Mouse (Mus musculus) ES-CJ7 (cell line): ENCODE results near the gene Phf10.
"Not testable (repeated sequence)": the region's sequence is repeated elsewhere in the genome, so short reads cannot be mapped to it uniquely, and the experiment has no call there.

Experiments
- DNase-seq: peaks from one replicate; pipeline ENCODE4 v3.0.0; 2011; ENCODE audit warnings: low read depth, low spot score

Gene Phf10

DNA sequence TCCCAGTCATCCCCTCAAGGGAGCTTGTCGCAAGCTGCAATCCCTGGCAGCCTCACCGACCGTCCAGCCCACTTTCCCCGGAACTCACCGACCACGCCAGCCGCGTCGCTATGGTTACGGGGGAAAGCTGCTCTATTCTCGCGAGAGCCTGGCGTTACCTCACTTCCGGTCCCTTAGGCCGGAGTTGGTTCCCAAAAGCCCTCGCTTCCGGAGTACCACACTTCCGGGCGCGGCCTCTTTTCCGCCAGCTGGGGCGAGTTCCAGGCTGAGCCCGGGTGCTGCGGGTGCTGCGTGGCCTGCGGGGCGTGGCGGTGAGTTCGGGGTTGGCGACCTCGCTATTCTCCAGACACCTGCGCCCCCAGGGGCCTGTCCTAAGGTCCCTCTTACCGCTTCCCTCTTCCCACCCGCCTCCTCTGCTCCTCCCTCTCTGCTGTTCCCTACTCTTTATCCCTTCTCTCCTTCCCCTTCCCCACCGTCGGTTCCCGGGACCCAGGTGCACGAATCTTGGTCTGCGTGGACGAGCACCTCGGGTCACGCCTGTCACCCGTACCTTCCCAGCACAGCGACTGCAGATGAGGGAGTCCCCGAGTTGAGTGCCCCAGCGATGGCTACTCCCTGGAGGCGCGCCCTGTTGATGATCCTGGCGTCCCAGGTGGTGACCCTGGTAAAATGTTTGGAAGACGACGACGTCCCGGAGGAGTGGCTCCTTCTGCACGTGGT is 17.9 kb downstream of the Phf10 start, which contains the start of the genes Wdr27 and 1600012H06Rik:
Gene Wdr27 (minus strand): TSS at position 150 of the 720 bp plus-strand sequence.
Gene 1600012H06Rik (plus strand): TSS at position 176 of the 720 bp plus-strand sequence.
- peak; percentile 98 for DNase-seq

- DNase-seq, result not testable (repeated sequence)
Measured at GRCm38 (mm10) chr17:14942181-14942580, 18.9 kb downstream of the Phf10 start.

- DNase-seq, result no peak
Measured at GRCm38 (mm10) chr17:14935841-14936605, 25.1 kb downstream of the Phf10 start.

- DNase-seq, result peak; percentile 59
Measured at GRCm38 (mm10) chr17:14935280-14935679, 25.8 kb downstream of the Phf10 start.

DNA sequence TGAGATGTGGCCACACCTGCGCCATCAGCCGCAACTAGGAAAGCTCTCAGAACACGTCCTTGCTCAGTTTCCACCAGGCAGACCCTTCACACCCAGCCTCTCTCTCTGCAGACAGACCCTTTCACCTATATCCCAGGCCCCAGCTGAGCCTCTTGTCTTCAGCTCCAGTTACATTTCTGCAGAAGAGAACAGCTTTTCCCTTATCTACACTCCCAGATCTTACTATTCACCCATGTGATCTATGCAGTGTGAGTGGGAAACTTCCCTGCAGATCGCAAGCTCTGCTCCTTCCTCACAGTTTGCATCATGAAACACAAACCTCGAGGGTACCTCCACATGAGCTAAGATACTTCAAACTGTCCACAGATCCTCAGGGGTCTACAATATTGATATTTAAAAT is 29.6 kb downstream of the Phf10 start:
- DNase-seq, result no peak

DNA sequence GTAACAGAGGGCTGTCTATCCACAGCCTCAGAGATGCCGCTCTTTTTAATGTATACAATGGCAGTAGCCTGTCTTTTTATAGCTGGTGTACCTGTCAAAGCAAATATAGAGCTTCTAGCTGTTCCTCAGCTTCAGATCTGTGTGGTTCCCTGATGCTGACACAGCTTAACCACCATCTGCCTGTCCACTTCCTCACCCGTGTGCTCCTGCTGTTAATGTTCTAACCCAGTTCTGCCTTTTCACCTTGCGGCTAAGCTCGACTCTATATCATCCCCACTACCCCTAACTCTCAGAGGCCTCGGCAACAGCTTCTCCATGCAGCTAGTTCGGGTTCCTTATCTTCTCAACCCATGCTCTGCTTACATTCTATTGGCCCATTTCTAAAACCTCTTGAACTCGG is 30.4 kb downstream of the Phf10 start:
- DNase-seq, result no peak

DNA sequence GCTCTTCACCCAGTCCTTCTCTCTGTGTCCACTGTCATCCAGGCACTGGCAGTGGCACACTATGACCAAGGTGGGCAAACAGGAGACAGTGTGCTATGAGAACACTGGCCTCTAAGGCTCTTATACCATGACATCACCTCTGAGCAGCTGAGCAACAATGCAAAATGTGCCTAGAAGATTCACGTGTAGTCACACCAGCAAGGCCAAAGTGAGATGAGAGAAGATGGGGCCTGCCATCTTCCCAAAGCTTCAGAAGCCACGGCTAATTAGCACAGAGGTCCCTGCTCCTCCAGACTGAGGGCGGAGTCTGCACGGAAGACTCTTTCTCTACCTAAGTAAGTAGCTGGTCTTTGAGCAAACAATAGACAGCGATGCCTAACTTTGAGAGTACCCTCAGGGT is 32.4 kb downstream of the Phf10 start:
- no peak for DNase-seq

DNA sequence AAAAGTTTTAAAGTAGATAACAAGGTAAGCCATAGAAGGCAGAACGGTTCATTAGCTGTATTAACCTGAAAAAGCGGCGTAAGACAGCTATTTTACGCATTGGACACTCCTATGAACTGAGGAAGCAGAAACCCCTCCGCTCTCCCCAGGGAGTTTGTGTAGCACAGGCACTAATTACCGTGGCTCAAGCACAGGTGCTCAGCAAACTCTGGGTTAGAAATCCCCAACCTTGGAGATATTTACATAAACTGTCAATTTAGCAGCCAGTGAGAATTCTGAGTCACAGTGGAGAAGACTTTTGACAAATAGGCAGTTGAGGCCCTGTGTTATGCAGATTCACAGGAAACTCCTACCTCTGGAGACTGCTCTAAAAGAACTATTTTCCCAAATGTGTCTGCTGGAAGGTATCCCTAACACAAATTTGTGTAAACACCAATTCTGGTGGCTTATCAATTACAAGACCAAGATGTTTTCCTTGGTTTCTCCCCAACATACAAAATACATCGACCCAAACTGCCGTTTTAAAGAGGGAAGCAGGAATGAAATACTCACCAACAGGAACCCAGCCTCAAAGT is 33.3 kb downstream of the Phf10 start:
- peak; percentile 30 for DNase-seq

DNA sequence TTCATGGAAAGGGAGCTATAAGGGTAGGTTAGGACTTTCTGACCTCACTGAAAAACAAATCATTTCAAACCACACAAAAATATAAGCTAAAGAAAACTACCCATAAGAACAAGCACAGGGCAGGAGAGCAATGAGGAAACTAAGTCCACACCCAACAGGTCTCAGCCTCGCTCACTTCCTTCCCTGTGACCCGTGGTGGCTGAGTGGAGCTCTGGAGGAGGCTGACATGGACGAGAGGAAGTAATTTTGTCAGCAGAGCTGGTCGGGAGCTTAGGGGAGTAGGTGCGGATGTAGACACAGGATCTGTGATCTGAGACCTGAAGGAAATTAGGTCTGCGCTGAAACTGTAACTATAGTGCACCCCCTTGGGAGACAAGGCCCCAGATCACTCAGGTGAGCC is 39.5 kb downstream of the Phf10 start:
- no peak for DNase-seq

DNA sequence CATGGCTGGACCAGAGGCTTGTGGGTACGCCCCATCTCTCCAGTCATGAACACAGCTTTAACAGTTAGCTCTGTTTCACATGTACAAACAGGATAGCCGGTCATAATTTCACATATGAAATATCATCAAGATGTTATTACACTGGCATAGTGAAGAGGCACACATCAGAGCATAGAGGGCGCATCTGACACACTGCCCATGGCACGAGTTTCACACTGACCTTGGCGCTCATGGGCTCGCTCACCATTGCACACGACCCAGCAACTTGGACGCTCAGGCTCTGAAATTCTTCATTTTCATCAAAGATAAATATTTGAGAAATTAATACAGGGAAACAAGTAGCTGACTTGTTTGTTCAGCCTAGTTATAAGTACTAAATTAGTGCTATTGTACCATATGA is 43.2 kb downstream of the Phf10 start:
- DNase-seq, result no peak

GRCm38 (mm10) chr17:14914401-14914800 is 46.7 kb downstream of the Phf10 start:
- DNase-seq, result no peak

GRCm38 (mm10) chr17:14912981-14913380 is 48.1 kb downstream of the Phf10 start:
- DNase-seq, result no peak

DNA sequence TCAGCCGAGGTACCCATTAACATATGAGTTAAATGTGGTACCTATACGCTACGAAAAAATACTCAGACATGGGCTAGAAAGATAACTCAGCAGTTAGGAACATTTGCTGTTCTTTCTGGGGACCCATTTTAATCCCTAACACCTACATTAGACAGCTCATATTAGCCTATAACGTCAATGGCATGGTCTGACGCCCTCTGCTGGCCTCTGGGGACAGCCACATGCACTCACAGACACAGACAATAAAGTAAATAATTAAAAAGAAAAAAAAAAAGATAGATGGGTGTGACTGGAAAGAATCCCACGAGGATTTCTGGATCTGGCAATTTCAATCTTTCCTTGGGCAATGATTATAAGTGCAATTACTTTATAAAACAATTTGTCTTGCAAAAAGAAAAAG is 48.7 kb downstream of the Phf10 start:
- DNase-seq, result peak; percentile 37

- no peak for DNase-seq
Measured at GRCm38 (mm10) chr17:14910771-14911170, 50.3 kb downstream of the Phf10 start.

- no peak for DNase-seq
Measured at GRCm38 (mm10) chr17:14909331-14909730, 51.7 kb downstream of the Phf10 start.

- DNase-seq, result no peak
Measured at GRCm38 (mm10) chr17:14907136-14907535, 53.9 kb downstream of the Phf10 start.

DNA sequence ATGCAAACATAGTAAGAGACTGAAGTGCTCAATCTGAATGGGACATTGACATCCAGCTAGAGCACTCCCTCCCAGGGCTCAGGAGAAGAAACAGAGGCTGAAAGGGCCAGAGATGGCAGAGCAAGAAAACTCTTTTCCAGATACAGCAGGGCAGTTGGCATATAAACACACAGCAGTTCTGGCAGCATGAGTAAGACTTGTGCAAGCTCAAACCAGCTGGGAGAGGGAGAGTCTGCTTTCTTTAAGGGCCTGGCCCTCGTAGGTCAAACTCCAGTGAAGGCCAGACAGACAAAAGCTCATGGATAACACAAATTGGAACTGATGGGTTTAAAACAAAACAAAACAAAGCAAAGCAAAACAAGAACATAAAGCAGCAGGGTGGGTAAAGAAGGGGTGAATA is 54.5 kb downstream of the Phf10 start:
- no peak for DNase-seq

DNA sequence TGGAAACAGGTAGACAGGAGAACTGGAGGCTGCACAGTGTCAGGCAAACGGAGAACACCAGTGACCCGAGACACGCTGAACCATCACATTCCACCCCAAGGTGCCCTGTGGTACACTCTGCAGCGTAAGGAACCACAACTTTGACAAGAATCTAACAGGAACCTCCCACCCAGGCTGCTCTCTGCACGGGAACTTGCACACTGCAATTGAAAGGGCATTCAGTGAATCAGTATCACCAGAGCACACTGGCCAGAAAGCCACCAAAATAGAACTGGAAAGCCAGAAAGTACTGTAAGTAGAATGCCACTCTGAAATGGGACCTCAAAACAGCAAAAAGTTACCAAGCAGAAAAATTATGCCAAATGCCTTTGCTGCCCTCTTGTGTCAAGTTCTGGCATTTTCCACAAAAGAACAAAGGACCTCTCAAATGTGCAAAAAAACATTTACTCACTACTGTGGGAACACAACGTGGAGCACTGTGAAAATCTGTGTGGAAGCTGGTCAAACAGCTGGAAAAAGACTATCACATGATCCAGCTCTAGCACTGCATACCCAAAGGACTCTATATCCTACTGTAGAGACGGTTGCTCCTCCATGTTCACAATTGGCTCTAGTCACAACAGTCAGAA is 56.3 kb downstream of the Phf10 start:
- peak; percentile 53 for DNase-seq

- DNase-seq, result no peak
Measured at GRCm38 (mm10) chr17:14904206-14904605, 56.9 kb downstream of the Phf10 start.

DNA sequence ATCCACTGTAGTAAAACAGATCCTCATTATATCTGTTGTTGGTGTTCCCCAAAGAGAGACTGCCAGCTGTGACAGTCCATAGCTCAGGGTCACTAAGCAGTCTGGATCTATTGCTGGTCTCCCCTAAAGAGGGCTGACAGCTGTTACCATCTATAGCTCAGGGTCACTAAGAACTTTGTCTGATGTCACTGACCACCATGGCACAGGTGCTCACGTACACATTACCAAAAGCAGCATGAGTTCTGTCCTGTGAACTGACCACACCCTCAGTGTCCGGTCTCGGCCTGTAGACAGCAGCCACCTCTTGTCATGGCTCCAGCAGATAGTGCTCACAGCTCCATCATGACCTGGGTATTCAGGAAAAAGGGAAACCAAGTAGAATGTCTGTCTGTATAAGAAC is 57.9 kb downstream of the Phf10 start:
- no peak for DNase-seq

- no peak for DNase-seq
Measured at GRCm38 (mm10) chr17:14898972-14899371, 62.1 kb downstream of the Phf10 start.

GRCm38 (mm10) chr17:14895058-14895457 is 66.0 kb downstream of the Phf10 start:
- not testable (repeated sequence) for DNase-seq
